Mouse (Mus musculus) embryo, embryonic 10 days (tissue): ENCODE results near the gene Mthfsd.
A peak's percentile ranks its signal among the peaks of the same experiment; 100 is the strongest.
"Not testable (repeated sequence)": the region's sequence is repeated elsewhere in the genome, so short reads cannot be mapped to it uniquely, and the experiment has no call there.

ENCODE experiments used
- DNase-seq: peaks from one replicate; pipeline ENCODE4 v3.0.0-alpha.2; 2015; ENCODE audit warnings: low spot score

Mthfsd gene

DNA sequence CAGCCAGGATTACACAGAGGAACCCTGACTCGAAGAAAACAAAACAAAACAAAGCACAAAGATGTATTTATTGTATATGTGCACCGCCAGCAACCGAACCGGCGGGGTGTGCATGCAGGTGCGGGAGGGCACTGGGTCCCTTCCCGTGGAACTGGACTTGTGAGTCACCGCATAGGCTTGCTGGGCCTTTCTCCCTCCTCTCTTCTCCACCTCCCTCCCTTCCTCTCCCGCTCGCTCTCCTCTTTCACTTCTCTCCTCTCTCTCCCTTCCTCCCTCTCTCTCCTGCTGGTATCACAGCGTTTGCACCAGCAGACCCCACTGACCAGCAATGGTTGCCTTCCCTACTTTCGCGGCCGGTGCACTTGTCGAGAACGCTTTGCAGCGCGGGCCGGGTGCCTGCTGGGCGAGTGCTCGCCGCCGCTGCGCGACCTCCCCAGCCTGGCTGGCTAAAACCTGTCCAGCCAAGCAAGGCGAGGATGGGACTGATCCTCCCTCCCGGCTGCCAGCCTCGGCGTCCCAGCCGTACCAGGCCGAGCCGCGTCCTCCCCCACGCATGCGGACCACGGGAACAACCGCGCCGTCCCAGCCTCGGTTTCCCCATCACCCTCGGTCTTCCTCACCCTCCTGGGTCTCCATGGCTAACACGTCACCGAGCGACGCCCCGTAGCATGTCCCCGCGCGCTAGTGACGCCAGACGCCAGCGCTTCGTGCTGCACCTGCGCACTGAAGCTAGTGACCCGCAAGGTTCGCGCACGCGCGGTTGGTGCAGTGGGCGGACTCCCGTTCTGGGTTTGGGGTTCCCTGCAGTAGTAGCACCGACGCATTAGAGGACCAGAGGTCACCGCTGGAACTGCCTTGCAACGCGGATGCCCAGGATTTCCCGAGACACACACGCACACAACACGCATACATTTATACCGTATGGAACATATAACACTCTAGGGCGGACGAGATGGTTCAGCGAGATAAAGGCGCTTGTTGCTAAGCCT is at the start of gene Mthfsd:
Mthfsd (minus strand) TSS at position 725 of the 989 bp plus-strand sequence.
- DNase-seq: peak; percentile 100

DNA sequence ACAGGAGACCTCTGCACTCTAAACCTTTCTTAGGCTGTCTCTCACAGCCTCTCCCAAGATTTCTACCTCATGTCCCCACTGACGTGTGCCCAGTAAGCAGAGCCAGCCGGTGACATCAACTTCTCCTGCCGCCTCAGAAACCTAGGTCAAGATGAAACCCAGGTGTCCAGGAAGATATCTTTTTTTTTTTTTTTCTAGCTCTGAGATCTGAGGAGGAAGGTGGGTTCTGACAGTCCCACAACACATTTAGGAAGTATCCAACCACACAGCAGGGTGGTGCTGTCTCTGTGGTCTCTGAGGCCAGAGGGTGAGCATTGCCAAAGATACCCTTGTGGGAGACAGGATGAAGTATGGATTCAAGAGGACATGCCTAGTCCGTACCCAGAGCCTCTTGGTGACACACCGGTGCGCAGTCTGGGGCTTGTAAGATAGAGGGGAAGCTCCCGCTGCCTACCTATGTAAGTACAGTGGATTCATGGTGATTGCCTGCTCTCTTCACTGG is 48.8 kb upstream of the Mthfsd start:
- no peak for DNase-seq

GRCm38 (mm10) chr8:121152394-121152793 is 44.2 kb upstream of the Mthfsd start:
- no peak for DNase-seq

- no peak for DNase-seq
These were observed 40.4 kb upstream of the Mthfsd start for GRCm38 (mm10) chr8:121148573-121149083.

- DNase-seq: not testable (repeated sequence)
These were observed 37.4 kb upstream of the Mthfsd start for GRCm38 (mm10) chr8:121145457-121146134.

DNA sequence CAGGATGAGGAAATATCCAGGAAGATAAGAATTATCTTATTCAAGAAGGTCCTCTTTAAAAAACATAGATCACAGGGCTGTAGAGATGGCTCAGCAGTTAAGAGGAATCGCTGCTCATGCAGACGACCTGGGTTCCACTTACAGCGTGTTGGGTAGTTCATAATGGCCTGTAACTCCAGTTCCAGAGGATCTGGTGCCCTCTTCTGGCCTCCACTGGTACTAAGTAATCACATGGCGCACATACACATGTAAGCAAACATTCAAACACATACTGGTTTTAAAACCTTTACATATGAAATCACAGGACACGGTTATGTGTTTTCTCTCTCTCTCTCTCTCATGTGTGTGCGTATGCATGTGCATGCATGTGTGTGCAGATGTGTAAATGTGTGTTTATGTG is 28.7 kb upstream of the Mthfsd start:
- no peak for DNase-seq

DNA sequence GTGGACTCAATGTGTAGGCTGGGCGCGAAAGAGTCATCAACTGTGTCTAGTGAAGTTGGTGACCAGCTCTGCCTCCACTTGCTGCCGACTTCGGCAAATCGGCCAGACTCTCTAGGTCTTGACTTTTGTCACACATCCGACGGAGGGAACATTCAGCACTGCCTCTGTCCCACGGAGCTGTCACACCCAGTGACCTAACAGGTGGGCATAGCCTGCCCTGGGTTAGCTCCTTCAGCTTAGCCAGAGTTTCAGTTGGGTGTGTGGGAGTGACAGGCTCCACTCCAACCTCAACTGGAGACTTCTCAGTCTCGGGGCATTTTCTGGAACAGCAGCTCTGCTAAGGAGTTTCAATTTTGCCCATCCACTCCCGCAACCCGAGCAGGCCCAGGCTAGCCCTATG is 26.3 kb upstream of the Mthfsd start:
- DNase-seq: no peak

GRCm38 (mm10) chr8:121134102-121134501 is 25.9 kb upstream of the Mthfsd start:
- no peak for DNase-seq

DNA sequence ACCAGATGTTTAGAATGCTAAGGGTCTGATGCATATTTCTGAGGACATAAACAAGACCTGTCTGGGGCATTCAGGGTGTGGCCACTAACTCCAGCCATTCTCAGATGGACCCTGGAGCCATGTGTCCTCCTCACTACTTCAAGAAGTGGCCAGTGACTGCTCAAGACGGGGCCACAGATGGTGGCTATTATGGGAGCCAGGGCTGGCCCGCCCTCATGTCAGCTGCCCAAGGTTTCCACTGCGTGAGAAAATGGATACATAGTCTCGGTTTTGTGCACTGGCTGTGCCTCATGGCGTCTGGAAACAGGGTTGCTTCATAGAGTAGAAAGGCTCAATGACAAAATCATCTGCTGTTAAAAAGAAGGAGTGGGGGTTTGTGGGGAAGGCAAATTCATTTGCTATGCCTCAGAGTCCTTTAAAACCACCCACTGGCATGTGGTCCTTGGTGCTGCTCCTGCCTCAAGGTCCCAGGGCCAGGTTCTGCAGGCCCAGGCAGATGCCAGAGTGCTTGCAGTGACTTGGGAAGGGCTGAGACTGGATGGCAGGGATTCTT is 24.8 kb upstream of the Mthfsd start:
- DNase-seq: no peak

DNA sequence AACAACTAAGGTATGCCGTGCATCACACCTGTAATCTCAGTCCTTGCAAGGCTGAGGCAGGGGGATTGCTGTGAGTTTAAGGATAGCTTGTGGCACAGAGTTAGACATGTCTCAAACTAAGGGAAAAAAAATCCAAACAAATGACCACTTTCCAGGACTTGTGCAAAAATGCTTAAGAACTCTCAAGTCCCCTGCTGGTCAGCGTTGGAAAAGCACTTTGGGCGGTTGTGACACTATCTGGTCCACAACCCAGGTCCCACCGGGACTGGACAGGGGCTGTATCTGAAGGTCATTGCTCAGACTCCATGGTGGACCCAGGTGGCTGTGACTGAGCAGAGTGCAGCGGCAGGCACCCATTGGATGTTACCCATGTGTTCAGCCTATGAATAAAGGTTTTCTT is 22.3 kb upstream of the Mthfsd start:
- peak; percentile 77 for DNase-seq

DNA sequence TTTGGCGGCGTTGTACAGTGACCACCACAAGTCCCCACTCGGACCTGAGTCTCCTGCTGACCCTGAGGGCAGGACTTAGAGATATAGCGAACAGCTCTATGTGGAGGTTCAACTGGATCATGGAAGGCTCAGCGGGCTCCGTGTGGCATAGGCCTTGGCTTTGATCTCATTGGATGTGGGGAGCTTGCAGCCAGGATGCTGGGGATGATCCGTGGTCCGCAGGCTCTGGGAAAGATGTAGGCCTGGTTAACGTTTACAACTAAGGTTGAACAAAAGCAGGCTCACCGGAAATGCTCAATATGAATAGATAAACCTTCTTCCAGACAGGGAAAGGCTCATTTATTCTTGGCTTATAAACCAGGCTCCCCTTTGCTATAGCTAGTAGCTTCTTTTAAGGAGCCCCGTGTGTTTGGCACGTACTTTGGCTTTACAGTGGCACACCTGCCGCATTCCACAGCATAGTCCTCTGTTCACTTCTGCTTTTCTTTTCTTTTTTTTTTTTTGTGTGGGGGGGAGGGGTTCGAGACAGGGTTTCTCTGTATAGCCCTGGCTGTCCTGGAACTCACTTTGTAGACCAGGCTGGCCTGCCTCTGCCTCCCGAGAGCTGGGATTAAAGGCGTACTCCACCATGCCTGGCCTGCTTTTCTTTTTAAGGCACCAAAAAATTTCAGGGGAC is 21.2 kb upstream of the Mthfsd start:
- no peak for DNase-seq

DNA sequence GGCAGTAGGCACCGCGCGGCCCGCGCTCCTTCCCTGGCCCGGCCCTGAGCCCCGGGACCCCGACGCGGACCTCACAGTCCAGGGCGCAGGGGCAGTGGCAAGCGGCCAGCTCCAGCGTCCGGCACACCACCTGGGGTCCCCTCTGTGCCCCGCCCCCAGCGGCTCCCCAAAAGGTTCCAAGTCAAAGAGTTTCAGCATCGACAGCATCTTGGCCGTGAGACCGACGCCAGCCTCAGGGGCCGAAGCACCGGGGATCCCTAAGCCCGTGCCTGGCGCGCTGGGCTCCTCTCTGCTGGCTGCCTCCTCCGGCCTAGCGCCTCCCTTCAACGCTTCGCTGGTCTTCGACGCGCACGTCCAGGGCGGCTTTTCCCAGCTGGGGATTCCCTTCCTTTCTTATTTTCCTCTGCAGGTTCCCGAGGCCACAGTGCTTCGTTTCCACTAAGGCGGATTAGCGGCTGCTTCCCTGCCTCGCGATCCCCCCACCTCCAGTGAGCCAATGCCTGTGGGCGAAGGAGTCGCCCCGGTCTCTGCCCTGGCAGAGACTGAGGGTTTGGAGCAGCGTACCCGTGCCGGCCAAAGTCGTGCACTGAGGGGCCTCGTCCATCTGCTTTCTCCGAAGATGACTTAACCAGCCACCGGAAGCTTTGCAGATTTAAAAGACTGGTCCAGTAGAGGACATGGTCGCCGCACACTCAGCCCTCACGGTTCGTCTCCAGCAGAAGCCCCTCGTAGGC is 20.5 kb upstream of the Mthfsd start:
- DNase-seq: peak; percentile 58

GRCm38 (mm10) chr8:121127756-121128375 is 19.7 kb upstream of the Mthfsd start, which contains the start of gene Foxl1:
Gene Foxl1 (plus strand): TSS chr8:121127940.
- no peak for DNase-seq

DNA sequence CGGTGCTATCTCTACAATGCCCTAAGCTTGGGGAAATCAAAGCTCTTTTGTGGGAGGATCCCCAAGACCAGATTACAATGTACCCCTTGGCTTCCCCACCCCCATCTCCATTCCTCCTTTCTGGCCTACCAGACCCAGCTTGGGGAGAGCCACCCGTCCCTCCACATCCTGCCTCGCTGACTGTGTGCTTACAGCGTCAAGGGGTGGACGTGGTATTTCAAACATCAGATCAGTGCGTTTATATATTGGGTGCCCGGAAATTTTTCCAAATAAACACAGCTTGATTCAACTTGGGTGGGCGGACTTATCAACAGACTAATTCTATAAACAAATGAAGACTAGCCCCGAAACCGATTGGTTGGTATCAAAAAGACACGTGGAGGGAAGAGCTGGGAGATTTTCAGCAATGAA is 19.1 kb upstream of the Mthfsd start:
- no peak for DNase-seq

DNA sequence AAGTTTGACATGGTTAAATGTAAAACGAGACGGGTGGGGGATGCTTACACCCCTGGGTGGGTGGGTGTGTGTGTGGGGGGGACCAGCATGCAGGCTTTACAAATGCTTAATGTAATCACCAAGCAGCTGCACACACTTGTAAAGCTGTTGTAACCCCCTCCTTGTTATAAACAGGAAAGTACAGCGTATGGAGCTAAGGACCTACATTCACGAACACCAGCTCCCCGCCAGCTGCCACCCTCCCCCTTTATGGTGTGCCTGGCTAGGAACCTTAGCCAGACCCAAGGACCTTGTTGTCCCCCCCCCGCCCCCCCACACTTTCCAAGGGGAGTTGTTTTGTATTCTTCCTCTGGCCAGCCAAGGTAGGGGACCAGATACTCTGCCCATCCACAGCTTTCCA is 18.5 kb upstream of the Mthfsd start:
- no peak for DNase-seq

DNA sequence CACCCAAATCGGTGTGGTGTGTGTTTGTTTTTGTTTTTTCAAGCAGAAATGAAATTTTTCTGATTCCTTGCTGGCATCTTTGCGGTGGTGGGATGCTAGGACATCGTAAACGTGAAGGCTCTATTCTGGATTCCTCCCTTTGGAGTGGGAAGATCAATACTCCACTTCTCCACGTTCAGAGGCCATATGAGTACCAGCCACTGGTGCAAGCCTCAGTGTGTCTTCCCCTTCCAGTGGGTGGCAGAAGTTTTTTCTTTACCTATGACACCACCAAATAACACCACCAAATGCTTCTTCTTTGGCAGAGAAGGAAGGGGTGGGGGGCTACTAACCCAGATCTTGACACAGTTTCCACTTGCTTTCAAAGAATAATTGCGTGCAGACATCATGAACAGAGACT is 18.0 kb upstream of the Mthfsd start:
- no peak for DNase-seq

GRCm38 (mm10) chr8:121125311-121125876 is 17.2 kb upstream of the Mthfsd start:
- peak; percentile 93 for DNase-seq

- peak; percentile 27 for DNase-seq
These were observed 16.5 kb upstream of the Mthfsd start for GRCm38 (mm10) chr8:121124547-121125239.

DNA sequence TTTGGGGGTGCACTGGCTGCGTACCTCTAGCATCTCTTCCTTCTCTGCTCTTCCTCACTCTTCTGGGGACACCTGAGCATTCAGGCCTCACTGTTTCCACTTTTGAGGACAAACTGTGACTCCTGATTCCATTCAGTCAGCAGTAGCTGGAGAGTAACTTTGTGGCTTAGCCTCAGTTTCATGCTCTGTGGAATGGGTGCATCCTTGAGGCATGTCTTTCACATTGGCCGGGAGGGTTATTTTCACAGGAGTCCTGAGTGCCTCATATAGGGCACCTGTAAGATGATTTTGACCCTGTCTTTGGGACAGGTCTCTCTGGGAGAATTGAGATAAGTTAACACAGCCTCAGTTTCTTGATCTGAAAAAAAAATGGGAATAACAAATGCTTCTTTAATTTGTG is 14.9 kb upstream of the Mthfsd start:
- DNase-seq: no peak

- no peak for DNase-seq
These were observed 14.2 kb upstream of the Mthfsd start for GRCm38 (mm10) chr8:121122368-121122767.
